Mouse (Mus musculus) heart, postnatal 14 days (tissue): ENCODE data around the gene Gm11168. TPM values are rescaled to one million over a fixed set of nuclear protein-coding genes. Genes with fewer than 3 reads are reported as not detected.
A peak's percentile ranks its signal among the peaks of the same experiment; 100 is the strongest.
"Not testable (repeated sequence)": the region's sequence is repeated elsewhere in the genome, so short reads cannot be mapped to it uniquely, and the experiment has no call there.

Experiments used
- DNase-seq, 2 experiments: peaks; one replicate each; pipeline ENCODE4 v3.0.0; 2021 to 2022
- intact Hi-C: fragments of 180-260 bp; cut with DNase I; formaldehyde crosslinking; loops from one replicate; pipeline ENCODE4 v1.15.1; 2025
- microRNA-seq, 2 experiments: library from miRNA; unstranded; fragments of <30 nt; microRNA quantifications; one replicate each; pipeline ENCODE4 v1.2.0; 2021 to 2022
- total RNA-seq, 2 experiments: library from RNA; stranded (reverse); gene quantifications; 2 replicates each; pipeline ENCODE4 v1.2.3; 2021

Gene Gm11168
- total RNA-seq, 2 experiments from 2014 or later, result not detected

- intact Hi-C loops, result not testable (repeated sequence)
- peak; percentile 59 to 62 for DNase-seq
Measured at GRCm38 (mm10) chr9:3023985-3024648, 21.0 kb downstream of the Gm11168 start.

- peak; percentile 23 to 47 for DNase-seq
- intact Hi-C loops, result not testable (repeated sequence)
Measured at GRCm38 (mm10) chr9:3024912-3025467, 21.8 kb downstream of the Gm11168 start, which contains the start of gene Gm10717. Gene Gm10717, plus strand, starts transcription at chr9:3025417.

GRCm38 (mm10) chr9:3025653-3026052, 22.5 kb downstream of the Gm11168 start:
- peak; percentile 60 to 62 for DNase-seq

GRCm38 (mm10) chr9:3026136-3026535, 23.0 kb downstream of the Gm11168 start:
- DNase-seq, intact Hi-C loops: not testable (repeated sequence)

More at GRCm38 (mm10) chr9:3025653-3026052, 22.5 kb downstream of the Gm11168 start:
- intact Hi-C loops, result not testable (repeated sequence)

GRCm38 (mm10) chr9:3026741-3027140, 23.6 kb downstream of the Gm11168 start:
- DNase-seq, intact Hi-C loops: not testable (repeated sequence)

- DNase-seq, intact Hi-C loops: not testable (repeated sequence)
Measured at GRCm38 (mm10) chr9:3027200-3027599, 24.1 kb downstream of the Gm11168 start.

GRCm38 (mm10) chr9:3029276-3030000, 26.3 kb downstream of the Gm11168 start:
- intact Hi-C loops, result not testable (repeated sequence)
- DNase-seq, result peak in 1 of 2 experiments; percentile 11

- DNase-seq, intact Hi-C loops: not testable (repeated sequence)
Measured at GRCm38 (mm10) chr9:3030677-3031318, 27.7 kb downstream of the Gm11168 start.

GRCm38 (mm10) chr9:3034299-3034698, 31.2 kb downstream of the Gm11168 start, which contains the start of gene Gm17535:
Gene Gm17535, plus strand, starts transcription at chr9:3034599.
- intact Hi-C loops, DNase-seq: not testable (repeated sequence)

- DNase-seq, intact Hi-C loops: not testable (repeated sequence)
Measured at GRCm38 (mm10) chr9:3036577-3036976, 33.4 kb downstream of the Gm11168 start, which contains the start of gene Gm10715. Gene Gm10715, plus strand, starts transcription at chr9:3036877.

GRCm38 (mm10) chr9:3038161-3038560, 35.0 kb downstream of the Gm11168 start:
- intact Hi-C loops, DNase-seq: not testable (repeated sequence)

Small RNA genes lying within 50 kb of the gene (microRNA-seq; reads per million reads assigned to microRNA genes)
- 0 reads per million in 2 experiments for gene Mir101c

Other genes starting within 250 kb of the Gm11168 start
- gene Gm10722, start 2.4 kb upstream of the Gm11168 start, total RNA-seq, result not detected
- not detected for gene Gm10721, start 9.8 kb downstream of the Gm11168 start, total RNA-seq
- not detected for gene Gm10720, start 12.3 kb downstream of the Gm11168 start, total RNA-seq
- not detected for gene Gm10719, start 14.1 kb downstream of the Gm11168 start, total RNA-seq
- under 1 TPM; 0.41 to 0.55 TPM for gene Gm10718, start 20.2 kb downstream of the Gm11168 start, total RNA-seq
- not detected for gene Gm10717, start 22.1 kb downstream of the Gm11168 start, total RNA-seq
- gene Gm17535, start 31.3 kb downstream of the Gm11168 start, total RNA-seq, result not detected
- gene Gm10715, start 33.5 kb downstream of the Gm11168 start, total RNA-seq, result not detected